Comparison of ENCODE assay signal across 10 mouse cellular contexts in genomic region chr5:134221708-134222150, GRCm38 (mm10). TPM values are rescaled to one million over a fixed set of nuclear protein-coding genes. Genes with fewer than 3 reads are reported as not detected.
DNase-seq lines count a peak whose midpoint lies in the region; ATAC-seq and TF ChIP-seq lines count a peak whose summit lies in the region.
"Had no signal": no experiment of that assay in that cellular context is flagged by ENCODE, and none has a peak within 500 bp of the region (broad histone marks: within the 10 kb centered on the region; RNA-seq: fewer than 3 reads in every experiment).

No protein-coding gene starts in this region.

- H3K27ac ChIP-seq in heart, embryonic 10.5 days = no peak overlapping the region
- no peak overlapping the region for H3K27ac ChIP-seq in ES-E14 (ENCODE audit: insufficient read depth, low read depth, low read length, poor library complexity, severe bottlenecking)
- H3K27ac ChIP-seq in hindbrain, embryonic 11.5 days (ENCODE audit: low read depth, low read length) = no peak overlapping the region
- H3K27ac ChIP-seq in midbrain, embryonic 11.5 days (ENCODE audit: low read depth, low read length) = no peak overlapping the region

- ATAC-seq in hindbrain, embryonic 11.5 days (ENCODE audit: low FRiP score) = no peak
- no peak for ATAC-seq in midbrain, embryonic 11.5 days (ENCODE audit: low FRiP score)

- in situ Hi-C loops in ES-E14 (cut with MboI; ENCODE audit: low sequenced_read_pairs in 2 of 2, unreplicated experiment in 2 of 2) = no loop called here

- 1% methylated on average over 36 of the region's 36 CpGs for WGBS in heart, embryonic 10.5 days
- 3% methylated on average over 36 of the region's 36 CpGs for WGBS in hindbrain, embryonic 11.5 days
- 2% methylated on average over 36 of the region's 36 CpGs for WGBS in midbrain, embryonic 11.5 days

- peaks cover 9% of the 10 kb centered on the region for H3K36me3 ChIP-seq in heart, embryonic 10.5 days
- H3K36me3 ChIP-seq in ES-E14 (ENCODE audit: control insufficient read depth, insufficient read depth, low read length, poor library complexity, severe bottlenecking) = no peaks in the 10 kb centered on the region
- no peaks in the 10 kb centered on the region for H3K36me3 ChIP-seq in hindbrain, embryonic 11.5 days (ENCODE audit: control insufficient read depth, insufficient read depth, low read length)
- H3K36me3 ChIP-seq in midbrain, embryonic 11.5 days (ENCODE audit: control insufficient read depth, insufficient read depth, low read length) = no peaks in the 10 kb centered on the region

- H3K4me1 ChIP-seq in heart, embryonic 10.5 days = peaks cover 30% of the 10 kb centered on the region
- H3K4me1 ChIP-seq in ES-E14 (ENCODE audit: control insufficient read depth in 2 of 2, insufficient read depth in 2 of 2, low read length in 2 of 2, poor library complexity in 1 of 2) = peaks cover 0 to 15% of the 10 kb centered on the region in 2 experiments; a peak in 2 of 4 replicates
- peaks cover 6% of the 10 kb centered on the region; the same call in 1 of the 2 replicates for H3K4me1 ChIP-seq in hindbrain, embryonic 11.5 days (replicated peaks; ENCODE audit: control insufficient read depth, insufficient read depth, low read length)
- peaks cover 4% of the 10 kb centered on the region; the same call in 1 of the 2 replicates for H3K4me1 ChIP-seq in midbrain, embryonic 11.5 days (ENCODE audit: control insufficient read depth, insufficient read depth, low read length)

- no peak for DNase-seq in heart, embryonic 10.5 days (ENCODE audit: low spot score)
- no peak for DNase-seq in heart, adult 9 months (ENCODE audit: low spot score in 2 of 2)
- no peak for DNase-seq in ES-E14 (ENCODE audit: low read depth, low spot score)
- DNase-seq in hindbrain, embryonic 11.5 days (ENCODE audit: low spot score) = peak; percentile 53
- DNase-seq in midbrain, embryonic 11.5 days (ENCODE audit: low spot score, missing footprints) = peak; percentile 91
- DNase-seq in layer of hippocampus, postnatal 36 days = no peak
- no peak for DNase-seq in adrenal gland, postnatal 25 days
- DNase-seq in cerebellum, adult 11 months = no peak
- DNase-seq: B cell, adult 2 months; kidney, adult 18-20 months had no signal

- H3K9me3 ChIP-seq in heart, embryonic 10.5 days = no peaks in the 10 kb centered on the region
- no peaks in the 10 kb centered on the region for H3K9me3 ChIP-seq in ES-E14 (ENCODE audit: control insufficient read depth, insufficient read depth, low read depth, low read length)
- H3K9me3 ChIP-seq in hindbrain, embryonic 11.5 days (ENCODE audit: control insufficient read depth, low read length) = no peaks in the 10 kb centered on the region
- no peaks in the 10 kb centered on the region for H3K9me3 ChIP-seq in midbrain, embryonic 11.5 days (ENCODE audit: control insufficient read depth, low read length)

- H3K4me2 ChIP-seq in hindbrain, embryonic 11.5 days (replicated peaks; ENCODE audit: low read depth, low read length) = peak overlapping the region; percentile 75
- H3K4me2 ChIP-seq in midbrain, embryonic 11.5 days = peak overlapping the region; percentile 45

- H3K27me3 ChIP-seq in heart, embryonic 10.5 days (ENCODE audit: insufficient read depth, poor library complexity, severe bottlenecking) = peaks cover 32% of the 10 kb centered on the region
- H3K27me3 ChIP-seq in hindbrain, embryonic 11.5 days (ENCODE audit: control insufficient read depth, insufficient read depth, low read length) = peaks cover 6% of the 10 kb centered on the region; the same call in 1 of the 2 replicates
- no peaks in the 10 kb centered on the region; the same call in 1 of the 2 replicates for H3K27me3 ChIP-seq in midbrain, embryonic 11.5 days (ENCODE audit: control insufficient read depth, insufficient read depth, low read length)

- H3K4me3 ChIP-seq in heart, embryonic 10.5 days = peak overlapping the region; percentile 59
- H3K4me3 ChIP-seq in ES-E14 (ENCODE audit: insufficient read depth in 1 of 2, low read depth in 1 of 2, low read length in 2 of 2, poor library complexity in 1 of 2, severe bottlenecking in 1 of 2) = peak overlapping the region; percentile 29 to 54; a peak in 3 of 4 replicates
- H3K4me3 ChIP-seq in hindbrain, embryonic 11.5 days (ENCODE audit: low read depth, low read length) = peak overlapping the region; percentile 31
- peak overlapping the region; percentile 18 for H3K4me3 ChIP-seq in midbrain, embryonic 11.5 days (ENCODE audit: low read depth, low read length)

- H3K9ac ChIP-seq in ES-E14 (ENCODE audit: insufficient read depth, low read depth, low read length, poor library complexity, severe bottlenecking) = peak overlapping the region; percentile 38; the same call in 1 of the 2 replicates
- H3K9ac ChIP-seq in hindbrain, embryonic 11.5 days (ENCODE audit: low read depth, low read length) = peak overlapping the region; percentile 63
- peak overlapping the region; percentile 37 for H3K9ac ChIP-seq in midbrain, embryonic 11.5 days (ENCODE audit: low read length)

TF ChIP-seq in ES-E14, 5 proteins besides CTCF, POLR2A, EP300 and RAD21:
- TF ChIP-seq ZC3H11A (IDR thresholded peaks at IDR 0.05; ENCODE audit: borderline replicate concordance, low read depth, low read length) = no peak
- no peak for TF ChIP-seq HCFC1 (IDR thresholded peaks at IDR 0.05; ENCODE audit: borderline replicate concordance, insufficient read depth, low read length)
- TF ChIP-seq ZNF384 (IDR thresholded peaks at IDR 0.05; ENCODE audit: low read depth, low read length) = no peak
- no peak for TF ChIP-seq MAFK (IDR thresholded peaks at IDR 0.05; ENCODE audit: insufficient read depth, low read depth, low read length)
- TF ChIP-seq CHD2 (IDR thresholded peaks at IDR 0.05; ENCODE audit: low read depth, low read length) = no peak

RNA-seq across cellular contexts. Expression of gene Ncf1, which starts 7.7 kb away (rescaled TPM):
- 0.96 and 2.2 TPM in 2 replicates for polyA plus RNA-seq in heart, embryonic 10.5 days (2016; fragmentation: Nextera tagmentation; extraction: Ambion mirVana)
- 0.16 and 0.67 TPM in 2 replicates for total RNA-seq in ES-E14 (2012; rRNA removed)
- 3.2 and 4.0 TPM in 2 replicates for polyA plus RNA-seq in hindbrain, embryonic 11.5 days (2014; fragmentation: Nextera tagmentation; extraction: Ambion mirVana)
- polyA plus RNA-seq in midbrain, embryonic 11.5 days (2014; fragmentation: Nextera tagmentation; extraction: Ambion mirVana) = 2.0 and 3.1 TPM in 2 replicates
- 1 to 10 TPM; 6.3 to 9.3 TPM for total RNA-seq in layer of hippocampus, postnatal 36 days (2021)
- 3.9 TPM in 2 replicates for total RNA-seq in adrenal gland, postnatal 25 days (2021)

RNA-seq across cellular contexts. Expression of gene Gtf2ird2, which starts 37.9 kb away (rescaled TPM):
- polyA plus RNA-seq in heart, embryonic 10.5 days (2016; fragmentation: Nextera tagmentation; extraction: Ambion mirVana) = 5.4 and 6.3 TPM in 2 replicates
- 2.2 and 2.3 TPM in 2 replicates for total RNA-seq in ES-E14 (2012; rRNA removed)
- polyA plus RNA-seq in hindbrain, embryonic 11.5 days (2014; fragmentation: Nextera tagmentation; extraction: Ambion mirVana) = 7.1 and 8.2 TPM in 2 replicates
- 6.6 and 7.4 TPM in 2 replicates for polyA plus RNA-seq in midbrain, embryonic 11.5 days (2014; fragmentation: Nextera tagmentation; extraction: Ambion mirVana)
- 10 to 100 TPM; 14.0 to 14.6 TPM for total RNA-seq in layer of hippocampus, postnatal 36 days (2021)
- total RNA-seq in adrenal gland, postnatal 25 days (2021) = 10.4 and 13.7 TPM in 2 replicates

RNA-seq across cellular contexts. Expression of gene Rcc1l, which starts 45.2 kb away (rescaled TPM):
- 32.9 and 36.7 TPM in 2 replicates for polyA plus RNA-seq in heart, embryonic 10.5 days (2016; fragmentation: Nextera tagmentation; extraction: Ambion mirVana)
- 26.0 and 30.9 TPM in 2 replicates for total RNA-seq in ES-E14 (2012; rRNA removed)
- polyA plus RNA-seq in hindbrain, embryonic 11.5 days (2014; fragmentation: Nextera tagmentation; extraction: Ambion mirVana) = 21.8 and 22.8 TPM in 2 replicates
- 24.5 and 27.5 TPM in 2 replicates for polyA plus RNA-seq in midbrain, embryonic 11.5 days (2014; fragmentation: Nextera tagmentation; extraction: Ambion mirVana)
- total RNA-seq in layer of hippocampus, postnatal 36 days (2021) = 10 to 100 TPM; 14.5 to 15.9 TPM
- 25.4 and 29.6 TPM in 2 replicates for total RNA-seq in adrenal gland, postnatal 25 days (2021)

Comparison
In these comparisons a context has a peak if more than half of its experiments do, and no peak if none do; other contexts are left out.
1. DNase-seq: peak in hindbrain, embryonic 11.5 days (single experiment) and midbrain, embryonic 11.5 days (single experiment); none in heart, embryonic 10.5 days (single experiment), heart, adult 9 months (0 of 2), ES-E14 (single experiment), layer of hippocampus, postnatal 36 days (0 of 2), adrenal gland, postnatal 25 days (single experiment) and cerebellum, adult 11 months (single experiment).
2. Peak in every context shown above with its lines, with median percentiles within 50 percentile points of each other: H3K4me3 ChIP-seq and H3K9ac ChIP-seq.